Mouse (Mus musculus) left cerebral cortex, adult 18-20 months (tissue): ENCODE data around the gene Comtd1. TPM values are rescaled to one million over a fixed set of nuclear protein-coding genes. Genes with fewer than 3 reads are reported as not detected.

ENCODE experiments used
- DNase-seq, 2 experiments: peaks; one replicate each; pipeline ENCODE4 v3.0.0; 2021 to 2022; ENCODE audit warnings: low spot score in 2 of 2, mixed read lengths in 1 of 2
- total RNA-seq, 2 experiments: library from RNA; stranded (reverse); gene quantifications; 2 replicates each; pipeline ENCODE4 v1.2.3; 2021

The Comtd1 gene
- total RNA-seq, 2 experiments from 2014 or later: 26.7 to 34.2 TPM

GRCm38 (mm10) chr14:21806631-21807160, 42.1 kb downstream of the Comtd1 start:
- DNase-seq: no peak

- no peak for DNase-seq
These were observed 42.6 kb downstream of the Comtd1 start for GRCm38 (mm10) chr14:21806203-21806602.

- DNase-seq: no peak
These were observed 46.1 kb downstream of the Comtd1 start for GRCm38 (mm10) chr14:21802543-21803206.

- no peak for DNase-seq
These were observed 47.2 kb downstream of the Comtd1 start for GRCm38 (mm10) chr14:21801624-21802023.

- DNase-seq: no peak
These were observed 48.1 kb downstream of the Comtd1 start for GRCm38 (mm10) chr14:21800641-21801040.

Other genes starting within 250 kb of the Comtd1 start
- under 1 TPM in 1 of 2 experiments, not detected in 1; 0.66 TPM for gene Dupd1, start 134.4 kb downstream of the Comtd1 start, total RNA-seq
- gene Samd8, start 98.4 kb downstream of the Comtd1 start, total RNA-seq: 10 to 100 TPM; 76.3 to 78.5 TPM
- gene Dusp13, start 97.8 kb downstream of the Comtd1 start, total RNA-seq: under 1 TPM in 1 of 2 experiments, not detected in 1; 0.60 TPM
- gene Vdac2, start 23.7 kb downstream of the Comtd1 start, total RNA-seq: 100 to 1,000 TPM; 228 to 254 TPM
- gene Zfp503, start 140.6 kb upstream of the Comtd1 start, total RNA-seq: 1 to 10 TPM; 3.9 to 4.5 TPM
- 1 to 10 TPM; 1.4 to 1.7 TPM for gene Lrmda, start 170.7 kb upstream of the Comtd1 start, total RNA-seq